Mouse (Mus musculus): ENCODE measurements at regions not wholly inside any gene's neighbourhood (a gene's known extent, or its start where the extent isn't known, plus 50 kb on each side); places are given as distances from the start of the nearest gene placed in this dataset.

DNA sequence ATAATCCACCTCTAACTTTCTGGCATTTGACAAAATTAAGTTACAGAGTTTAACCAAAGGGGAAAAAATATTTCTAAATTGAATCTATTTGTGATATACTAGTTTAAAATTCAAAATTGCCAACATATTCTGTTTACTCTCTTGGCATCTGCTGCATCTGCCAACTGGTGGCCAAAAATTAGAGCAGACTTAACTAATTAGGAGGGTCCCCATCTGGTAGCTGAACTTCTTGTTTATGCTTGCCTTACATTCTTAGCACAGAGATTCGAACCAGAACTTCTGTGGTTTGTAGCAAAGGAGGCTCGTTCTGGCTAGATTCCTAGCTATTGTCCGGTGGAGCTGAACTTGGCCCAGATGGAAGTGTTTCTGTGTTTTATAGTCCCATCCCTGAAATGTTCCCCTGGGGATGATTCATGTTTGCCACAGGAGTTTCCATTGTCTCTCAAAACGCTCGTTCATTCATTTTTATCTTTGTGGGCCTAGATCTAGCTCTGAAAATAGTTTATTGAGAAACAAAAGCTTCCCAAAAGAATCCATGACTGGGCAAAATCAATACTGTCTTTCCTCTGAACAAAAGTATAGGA, 3461.5 kb upstream of the Gm7489 start:
- no peak for DNase-seq

DNA sequence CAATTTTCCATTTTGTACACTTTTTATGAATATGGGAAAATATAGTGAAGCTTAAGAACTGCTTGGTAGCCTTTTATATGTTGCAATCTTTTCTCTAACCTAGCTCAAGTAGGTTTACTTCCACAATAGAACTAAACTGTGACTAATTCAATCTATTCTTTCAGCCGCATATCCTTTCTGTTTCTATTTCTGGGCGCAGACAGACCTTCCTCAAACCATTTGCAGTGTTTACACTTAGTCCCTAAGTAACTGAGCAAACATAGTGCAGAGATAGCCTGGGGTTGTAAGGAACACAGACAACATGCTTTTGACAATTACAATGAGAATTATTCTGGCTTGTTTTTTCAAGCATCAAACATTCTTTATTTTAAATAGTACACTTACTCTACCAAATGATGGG, 3435.1 kb upstream of the Gm7489 start:
- DNase-seq: no peak

DNA sequence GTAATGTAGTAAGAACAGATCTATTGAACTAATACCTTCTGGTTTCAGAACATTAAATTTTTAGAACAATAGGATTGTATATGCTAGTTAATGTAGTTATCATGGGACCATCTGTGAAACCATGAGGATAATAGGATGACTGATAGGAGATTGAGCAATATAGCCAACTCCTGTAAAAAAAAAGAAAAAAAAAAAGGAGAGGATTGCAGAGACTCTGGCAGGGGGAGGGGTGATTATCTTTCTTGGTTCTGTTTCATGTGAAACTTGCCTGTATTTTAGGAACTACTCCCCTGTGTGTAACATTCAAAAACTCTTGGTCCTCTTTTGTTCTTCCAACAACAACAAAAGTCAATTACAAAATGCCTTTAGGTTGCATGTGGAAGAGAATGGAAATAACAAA, 3412.1 kb upstream of the Gm7489 start:
- DNase-seq: no peak

DNA sequence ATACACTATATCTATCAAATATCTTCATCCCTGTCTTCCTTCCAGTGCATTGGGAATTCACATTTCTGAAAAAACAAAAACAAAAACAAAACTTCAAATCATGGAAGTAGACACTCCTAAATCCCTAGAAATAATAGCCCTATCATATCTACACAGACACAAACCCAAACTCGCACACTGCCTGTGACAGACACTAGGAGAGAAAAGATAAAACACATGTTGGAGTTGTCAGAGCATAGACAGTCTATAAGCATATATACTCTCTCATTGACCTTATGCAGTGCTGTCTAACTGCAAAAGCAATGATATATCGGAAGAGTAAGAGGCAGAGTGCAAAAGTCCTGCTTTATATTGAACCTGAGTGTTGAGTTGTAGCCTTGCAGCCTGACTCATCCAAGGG, 3386.0 kb upstream of the Gm7489 start:
- no peak for DNase-seq

DNA sequence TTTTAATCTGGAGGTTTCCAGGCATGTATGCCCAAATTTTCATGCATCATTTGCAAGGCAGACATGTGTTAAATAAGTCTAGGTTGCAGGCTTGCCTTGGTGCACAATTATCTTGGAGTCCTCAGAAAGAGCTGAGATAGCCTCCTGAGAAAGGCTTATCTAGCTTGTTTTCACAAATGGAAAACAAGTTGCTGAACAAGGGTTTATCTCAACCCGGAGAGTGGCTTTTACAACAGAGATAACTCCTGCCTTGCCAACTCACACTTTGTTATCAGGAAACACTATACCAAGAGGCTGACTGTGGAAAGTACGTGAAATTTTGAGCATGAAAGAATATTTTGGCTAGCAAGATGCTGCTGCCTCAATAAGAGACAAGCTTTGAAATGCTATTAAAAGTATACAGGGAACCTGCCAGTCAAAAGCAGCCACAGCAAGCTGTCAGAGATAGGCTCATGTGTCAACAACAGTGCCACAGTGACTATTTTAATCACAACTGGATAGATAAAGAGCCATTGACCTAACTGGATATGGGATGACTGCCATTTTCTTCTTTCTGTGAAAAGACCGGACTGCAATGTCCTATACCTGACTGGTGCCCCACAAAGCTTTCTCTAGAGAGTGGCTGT, 3376.6 kb upstream of the Gm7489 start:
- DNase-seq: no peak

DNA sequence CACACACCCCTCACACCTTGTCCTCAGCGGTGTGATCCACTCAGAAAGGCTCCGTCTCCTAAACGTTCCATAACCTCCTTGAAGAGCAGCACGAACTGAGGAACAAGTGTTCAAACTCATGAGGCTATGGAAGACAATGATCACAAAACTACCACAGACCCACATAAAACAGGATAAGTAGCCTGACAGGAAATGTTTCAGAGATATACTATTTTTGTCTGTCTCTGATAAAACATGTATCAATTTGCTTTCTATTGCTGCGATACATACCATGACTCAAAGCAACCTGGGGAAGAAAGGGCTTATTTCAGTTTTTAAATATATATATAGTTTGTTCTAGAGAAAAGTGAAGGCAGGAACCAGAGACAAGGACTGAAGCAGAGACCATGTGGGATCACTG, 3371.7 kb upstream of the Gm7489 start:
- DNase-seq: no peak

DNA sequence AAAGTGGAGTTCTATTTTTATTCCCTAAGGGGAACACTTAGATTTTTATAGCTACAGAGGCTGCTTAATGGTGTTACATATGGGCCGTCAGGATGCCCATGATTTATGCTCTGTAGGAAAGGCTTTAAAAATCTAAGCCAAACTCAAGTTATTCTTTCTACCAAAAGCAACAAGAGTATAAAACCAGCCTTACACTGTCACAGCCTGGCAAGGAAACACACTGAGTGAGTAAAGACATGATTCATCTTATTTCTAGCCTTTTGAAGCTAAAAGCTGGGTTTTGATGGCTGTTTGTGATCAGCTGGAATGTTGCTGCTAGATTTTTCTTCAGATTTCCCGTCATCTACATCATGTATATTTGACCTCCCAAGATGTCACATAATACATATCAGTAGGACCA, 3359.9 kb upstream of the Gm7489 start:
- no peak for DNase-seq

DNA sequence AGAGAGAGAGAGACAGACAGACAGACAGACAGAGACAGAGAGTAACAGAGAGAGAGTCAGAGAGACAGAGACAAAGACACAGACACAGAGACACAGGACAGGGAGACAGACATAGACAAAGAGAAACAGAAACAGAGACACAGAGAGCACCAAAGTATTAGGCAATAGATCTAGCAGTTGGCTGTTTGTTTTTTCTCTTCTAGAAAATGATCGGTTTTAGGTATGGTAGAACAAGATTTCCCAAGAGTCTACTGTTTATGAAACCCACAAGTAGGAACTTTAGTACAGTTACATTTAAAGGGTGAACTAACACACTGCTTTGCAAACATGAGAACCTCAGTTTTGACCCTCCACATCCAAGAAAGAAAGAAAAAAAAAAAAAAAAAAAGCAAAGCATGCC, 3350.2 kb upstream of the Gm7489 start:
- DNase-seq: no peak

DNA sequence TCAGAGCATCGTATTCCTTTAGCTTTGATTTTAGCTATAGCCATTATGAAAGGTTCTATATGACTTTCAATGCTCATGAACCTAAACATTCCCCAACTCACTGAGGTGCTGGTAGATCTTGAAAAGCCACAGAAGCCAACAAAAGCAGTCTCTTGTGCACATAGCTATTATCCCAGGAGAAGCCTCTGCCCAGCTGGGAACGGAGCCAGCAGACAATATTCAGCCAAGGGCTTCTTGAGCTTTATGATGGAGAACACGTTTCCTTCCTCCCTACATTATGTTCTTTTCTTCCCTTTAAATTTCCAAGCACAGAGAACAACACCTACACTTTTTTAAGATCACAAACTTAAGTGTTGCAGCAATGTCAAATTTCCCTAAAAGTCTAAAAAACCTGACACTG, 3321.1 kb upstream of the Gm7489 start:
- no peak for DNase-seq

DNA sequence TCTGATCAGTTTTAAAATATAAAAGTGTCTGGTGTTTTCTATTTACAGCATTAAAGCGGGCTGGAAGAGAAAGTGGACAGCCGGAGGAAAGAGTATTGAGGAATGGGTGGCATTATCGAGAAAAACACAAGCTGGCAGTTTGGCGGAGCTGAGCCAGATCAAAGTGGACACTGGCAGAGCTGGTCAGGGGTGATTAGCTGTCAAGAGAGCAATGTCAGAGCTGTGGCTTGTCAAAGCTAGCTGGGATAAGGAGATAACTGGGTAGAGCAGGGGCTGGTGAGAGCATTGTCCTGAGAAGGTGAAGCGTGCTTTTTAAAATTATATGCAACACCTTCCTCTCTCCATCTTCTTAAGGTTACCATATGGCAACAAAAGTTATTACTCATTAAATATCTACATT, 3303.9 kb upstream of the Gm7489 start:
- no peak for DNase-seq

DNA sequence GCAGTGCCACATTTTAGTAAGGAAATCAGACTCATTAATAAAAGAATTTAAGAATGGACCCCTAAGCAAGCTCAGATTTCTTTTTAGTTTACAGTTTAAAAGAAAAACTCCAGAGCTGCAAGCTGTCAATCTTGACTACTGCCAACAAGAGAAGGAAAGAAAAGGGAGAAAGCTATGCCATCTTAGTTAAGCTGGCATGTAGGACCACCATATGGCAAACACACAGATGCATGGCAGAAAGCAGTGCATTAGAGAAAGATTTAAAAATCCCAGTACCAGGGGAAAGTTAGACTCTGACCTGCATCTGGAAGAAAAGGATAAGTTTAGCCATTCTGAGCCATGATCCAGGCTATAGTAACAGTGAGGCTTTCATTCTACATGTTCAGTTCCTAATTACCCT, 3300.8 kb upstream of the Gm7489 start:
- DNase-seq: no peak

DNA sequence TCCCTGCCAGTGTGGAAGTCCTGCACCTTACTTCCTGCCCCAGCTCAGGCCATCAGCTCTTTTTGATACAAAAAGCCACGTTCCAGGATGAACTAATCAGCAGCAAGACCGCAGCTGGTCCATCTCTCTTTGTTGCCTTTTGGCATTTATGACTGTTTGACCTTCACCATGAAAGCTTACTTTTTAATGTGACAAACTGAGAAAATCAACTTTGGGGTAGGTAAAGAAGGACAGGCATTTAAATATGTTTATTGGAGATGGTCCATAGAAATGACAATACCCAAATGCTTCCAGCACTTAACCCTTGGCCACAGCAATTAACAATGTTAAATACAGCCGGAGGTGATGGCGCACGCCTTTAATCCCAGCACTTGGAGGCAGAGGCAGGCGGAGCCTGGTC, 3299.2 kb upstream of the Gm7489 start:
- DNase-seq: no peak
